Mouse (Mus musculus): ENCODE data around the gene Kpna7. TPM values are rescaled to one million over a fixed set of nuclear protein-coding genes. Genes with fewer than 3 reads are reported as not detected.
"Not testable (repeated sequence)": the region's sequence is repeated elsewhere in the genome, so short reads cannot be mapped to it uniquely, and the experiment has no call there.

The Kpna7 gene
- polyA plus RNA-seq, 1 experiment from 2014 or later = not detected

GRCm38 (mm10) chr5:145114071-145114605 is 30.3 kb upstream of the Kpna7 start, which contains the start of gene Arpc1b:
TSS of gene Arpc1b (plus strand) at chr5:145114215.
- DNase-seq (ENCODE audit: low spot score) (peak; percentile 77), ATAC-seq (replicated peaks; ENCODE audit: low FRiP score, low TSS enrichment, low read depth) (peak; percentile 77)
- under 1% methylated on average over 48 of the region's 53 CpGs for WGBS
- Histone ChIP-seq H3K4me1 (replicated peaks; ENCODE audit: control insufficient read depth, insufficient read depth, low read length) (peaks cover 20% of the 10 kb centered on the region; the same call in 1 of the 2 replicates), H3K27me3 (replicated peaks; ENCODE audit: control insufficient read depth, insufficient read depth, low read length) (no peaks in the 10 kb centered on the region), H3K36me3 (ENCODE audit: control insufficient read depth, insufficient read depth, low read length) (peaks cover 15% of the 10 kb centered on the region), H3K27ac (ENCODE audit: low read depth) (peak within 1 kb of the TSS; percentile 40; the same call in 1 of the 2 replicates), H3K4me3 (ENCODE audit: low read depth, low read length) (peak within 1 kb of the TSS; percentile 64), H3K9me3 (ENCODE audit: control insufficient read depth, low read length) (0 out of 2 replicates have a peak, but pooled peaks cover 1% of the 10 kb centered on the region), H3K9ac (ENCODE audit: low read length) (peak within 1 kb of the TSS; percentile 76), H3K4me2 (ENCODE audit: low read length) (peak within 1 kb of the TSS; percentile 58)

- DNase-seq (ENCODE audit: low spot score) (no peak), ATAC-seq (replicated peaks; ENCODE audit: low FRiP score, low TSS enrichment, low read depth) (no peak)
- no peak overlapping the region for H3K27ac ChIP-seq (ENCODE audit: low read depth)
- WGBS = 37% methylated on average over 2 of the region's 2 CpGs
- H3K4me2 ChIP-seq (ENCODE audit: low read length) = peak overlapping the region; percentile 58
- H3K9me3 ChIP-seq (ENCODE audit: control insufficient read depth, low read length) = no peaks in the 10 kb centered on the region
- peak overlapping the region; percentile 64 for H3K4me3 ChIP-seq (ENCODE audit: low read depth, low read length)
- H3K36me3 ChIP-seq (ENCODE audit: control insufficient read depth, insufficient read depth, low read length) = peaks cover 22% of the 10 kb centered on the region
- no peaks in the 10 kb centered on the region for H3K27me3 ChIP-seq (replicated peaks; ENCODE audit: control insufficient read depth, insufficient read depth, low read length)
- peak overlapping the region; percentile 76; the same call in 1 of the 2 replicates for H3K9ac ChIP-seq (ENCODE audit: low read length)
- peaks cover 20% of the 10 kb centered on the region; the same call in 1 of the 2 replicates for H3K4me1 ChIP-seq (replicated peaks; ENCODE audit: control insufficient read depth, insufficient read depth, low read length)
Measured at GRCm38 (mm10) chr5:145113416-145113815, 29.6 kb upstream of the Kpna7 start.

GRCm38 (mm10) chr5:145112566-145112965 is 28.7 kb upstream of the Kpna7 start:
- Histone ChIP-seq H3K9me3 (ENCODE audit: control insufficient read depth, low read length) (no peaks in the 10 kb centered on the region), H3K4me3 (ENCODE audit: low read depth, low read length) (no peak overlapping the region), H3K4me2 (ENCODE audit: low read length) (no peak overlapping the region), H3K9ac (ENCODE audit: low read length) (no peak overlapping the region), H3K4me1 (replicated peaks; ENCODE audit: control insufficient read depth, insufficient read depth, low read length) (peaks cover 20% of the 10 kb centered on the region; the same call in 1 of the 2 replicates), H3K27ac (ENCODE audit: low read depth) (no peak overlapping the region), H3K36me3 (ENCODE audit: control insufficient read depth, insufficient read depth, low read length) (peaks cover 31% of the 10 kb centered on the region), H3K27me3 (replicated peaks; ENCODE audit: control insufficient read depth, insufficient read depth, low read length) (no peaks in the 10 kb centered on the region)
- ATAC-seq (replicated peaks; ENCODE audit: low FRiP score, low TSS enrichment, low read depth) = no peak
- DNase-seq (ENCODE audit: low spot score) = no peak
- WGBS = 80% methylated on average over 8 of the region's 8 CpGs

GRCm38 (mm10) chr5:145110401-145110800 is 26.6 kb upstream of the Kpna7 start:
- Histone ChIP-seq H3K4me2 (ENCODE audit: low read length) (no peak overlapping the region), H3K4me1 (replicated peaks; ENCODE audit: control insufficient read depth, insufficient read depth, low read length) (0 out of 2 replicates have a peak, but pooled peaks cover 6% of the 10 kb centered on the region), H3K9me3 (ENCODE audit: control insufficient read depth, low read length) (no peaks in the 10 kb centered on the region), H3K27ac (ENCODE audit: low read depth) (no peak overlapping the region), H3K36me3 (ENCODE audit: control insufficient read depth, insufficient read depth, low read length) (peaks cover 50% of the 10 kb centered on the region), H3K4me3 (ENCODE audit: low read depth, low read length) (no peak overlapping the region), H3K9ac (ENCODE audit: low read length) (no peak overlapping the region), H3K27me3 (replicated peaks; ENCODE audit: control insufficient read depth, insufficient read depth, low read length) (no peaks in the 10 kb centered on the region)
- DNase-seq (ENCODE audit: low spot score) (no peak), ATAC-seq (replicated peaks; ENCODE audit: low FRiP score, low TSS enrichment, low read depth) (no peak)
- WGBS = 78% methylated on average over 6 of the region's 6 CpGs

- Histone ChIP-seq H3K27me3 (replicated peaks; ENCODE audit: control insufficient read depth, insufficient read depth, low read length) (no peaks in the 10 kb centered on the region), H3K9me3 (ENCODE audit: control insufficient read depth, low read length) (no peaks in the 10 kb centered on the region), H3K27ac (ENCODE audit: low read depth) (no peak overlapping the region), H3K4me1 (replicated peaks; ENCODE audit: control insufficient read depth, insufficient read depth, low read length) (no peaks in the 10 kb centered on the region), H3K9ac (ENCODE audit: low read length) (no peak overlapping the region), H3K4me3 (ENCODE audit: low read depth, low read length) (no peak overlapping the region), H3K36me3 (ENCODE audit: control insufficient read depth, insufficient read depth, low read length) (peaks cover 88% of the 10 kb centered on the region), H3K4me2 (ENCODE audit: low read length) (no peak overlapping the region)
- 90% methylated on average over 9 of the region's 9 CpGs for WGBS
- ATAC-seq (replicated peaks; ENCODE audit: low FRiP score, low TSS enrichment, low read depth) = no peak
- no peak for DNase-seq (ENCODE audit: low spot score)
Measured at GRCm38 (mm10) chr5:145105694-145106275, 22.0 kb upstream of the Kpna7 start.

- DNase-seq (ENCODE audit: low spot score) (no peak), ATAC-seq (replicated peaks; ENCODE audit: low FRiP score, low TSS enrichment, low read depth) (0 out of 2 replicates have a peak, but pooled peaks have one; percentile 26)
- Histone ChIP-seq H3K4me1 (replicated peaks; ENCODE audit: control insufficient read depth, insufficient read depth, low read length) (no peaks in the 10 kb centered on the region), H3K9me3 (ENCODE audit: control insufficient read depth, low read length) (no peaks in the 10 kb centered on the region), H3K4me2 (ENCODE audit: low read length) (no peak overlapping the region), H3K9ac (ENCODE audit: low read length) (no peak overlapping the region), H3K36me3 (ENCODE audit: control insufficient read depth, insufficient read depth, low read length) (peaks cover 85% of the 10 kb centered on the region), H3K4me3 (ENCODE audit: low read depth, low read length) (no peak overlapping the region), H3K27me3 (replicated peaks; ENCODE audit: control insufficient read depth, insufficient read depth, low read length) (no peaks in the 10 kb centered on the region), H3K27ac (ENCODE audit: low read depth) (no peak overlapping the region)
- 83% methylated on average over 9 of the region's 9 CpGs for WGBS
Measured at GRCm38 (mm10) chr5:145104328-145104727, 20.5 kb upstream of the Kpna7 start.

GRCm38 (mm10) chr5:145102706-145103105 is 18.9 kb upstream of the Kpna7 start:
- Histone ChIP-seq H3K36me3 (ENCODE audit: control insufficient read depth, insufficient read depth, low read length) (peaks cover 85% of the 10 kb centered on the region), H3K27me3 (replicated peaks; ENCODE audit: control insufficient read depth, insufficient read depth, low read length) (no peaks in the 10 kb centered on the region), H3K4me1 (replicated peaks; ENCODE audit: control insufficient read depth, insufficient read depth, low read length) (no peaks in the 10 kb centered on the region), H3K4me2 (ENCODE audit: low read length) (no peak overlapping the region), H3K4me3 (ENCODE audit: low read depth, low read length) (no peak overlapping the region), H3K27ac (ENCODE audit: low read depth) (no peak overlapping the region), H3K9ac (ENCODE audit: low read length) (no peak overlapping the region), H3K9me3 (ENCODE audit: control insufficient read depth, low read length) (no peaks in the 10 kb centered on the region)
- ATAC-seq (replicated peaks; ENCODE audit: low FRiP score, low TSS enrichment, low read depth) (peak; percentile 53; the same call in 1 of the 2 replicates), DNase-seq (ENCODE audit: low spot score) (no peak)
- WGBS = 78% methylated on average over 4 of the region's 4 CpGs

GRCm38 (mm10) chr5:145101451-145101850 is 17.6 kb upstream of the Kpna7 start:
- H3K9me3 ChIP-seq (ENCODE audit: control insufficient read depth, low read length); H3K4me2 ChIP-seq (ENCODE audit: low read length); H3K9ac ChIP-seq (ENCODE audit: low read length); H3K4me1 ChIP-seq (replicated peaks; ENCODE audit: control insufficient read depth, insufficient read depth, low read length); H3K4me3 ChIP-seq (ENCODE audit: low read depth, low read length); DNase-seq (ENCODE audit: low spot score); H3K27ac ChIP-seq (ENCODE audit: low read depth); H3K27me3 ChIP-seq (replicated peaks; ENCODE audit: control insufficient read depth, insufficient read depth, low read length): not testable (repeated sequence)
- ATAC-seq (replicated peaks; ENCODE audit: low FRiP score, low TSS enrichment, low read depth) = 0 out of 2 replicates have a peak, but pooled peaks have one; percentile 16
- whole genome bisulfite sequencing = 97% methylated on average over 11 of the region's 11 CpGs
- H3K36me3 ChIP-seq (ENCODE audit: control insufficient read depth, insufficient read depth, low read length) = peaks cover 85% of the 10 kb centered on the region
